Mouse (Mus musculus): ENCODE data around the gene Efs. TPM values are rescaled to one million over a fixed set of nuclear protein-coding genes. Genes with fewer than 3 reads are reported as not detected.
"Not testable (repeated sequence)": the region's sequence is repeated elsewhere in the genome, so short reads cannot be mapped to it uniquely, and the experiment has no call there.

Gene Efs
- total RNA-seq, 2 experiments from 2014 or later: not detected

- no peak for ATAC-seq (replicated peaks; ENCODE audit: low FRiP score, poor library complexity, severe bottlenecking)
Observed at GRCm38 (mm10) chr14:54951587-54951986, 25.7 kb upstream of the Efs start.

GRCm38 (mm10) chr14:54950493-54950892, 24.6 kb upstream of the Efs start:
- no peak for ATAC-seq (replicated peaks; ENCODE audit: low FRiP score, poor library complexity, severe bottlenecking)

- ATAC-seq (replicated peaks; ENCODE audit: low FRiP score, poor library complexity, severe bottlenecking): no peak
Observed at GRCm38 (mm10) chr14:54948781-54949180, 22.9 kb upstream of the Efs start.

GRCm38 (mm10) chr14:54947008-54947407, 21.1 kb upstream of the Efs start:
- ATAC-seq (replicated peaks; ENCODE audit: low FRiP score, poor library complexity, severe bottlenecking): not testable (repeated sequence)

GRCm38 (mm10) chr14:54945975-54946704, 20.2 kb upstream of the Efs start:
- no peak for ATAC-seq (replicated peaks; ENCODE audit: low FRiP score, poor library complexity, severe bottlenecking)

GRCm38 (mm10) chr14:54944939-54945338, 19.0 kb upstream of the Efs start:
- ATAC-seq (replicated peaks; ENCODE audit: low FRiP score, poor library complexity, severe bottlenecking): no peak

GRCm38 (mm10) chr14:54943971-54944370, 18.0 kb upstream of the Efs start:
- no peak for ATAC-seq (replicated peaks; ENCODE audit: low FRiP score, poor library complexity, severe bottlenecking)

- ATAC-seq (replicated peaks; ENCODE audit: low FRiP score, poor library complexity, severe bottlenecking): no peak
Observed at GRCm38 (mm10) chr14:54942479-54942878, 16.6 kb upstream of the Efs start.

- ATAC-seq (replicated peaks; ENCODE audit: low FRiP score, poor library complexity, severe bottlenecking): no peak
Observed at GRCm38 (mm10) chr14:54941024-54941978, 15.4 kb upstream of the Efs start.

- no peak for ATAC-seq (replicated peaks; ENCODE audit: low FRiP score, poor library complexity, severe bottlenecking)
Observed at GRCm38 (mm10) chr14:54940176-54940530, 14.2 kb upstream of the Efs start.

- no peak for ATAC-seq (replicated peaks; ENCODE audit: low FRiP score, poor library complexity, severe bottlenecking)
Observed at GRCm38 (mm10) chr14:54939434-54940175, 13.7 kb upstream of the Efs start.

- ATAC-seq (replicated peaks; ENCODE audit: low FRiP score, poor library complexity, severe bottlenecking): no peak
Observed at GRCm38 (mm10) chr14:54938431-54939219, 12.7 kb upstream of the Efs start.

- ATAC-seq (replicated peaks; ENCODE audit: low FRiP score, poor library complexity, severe bottlenecking): no peak
Observed at GRCm38 (mm10) chr14:54937361-54938182, 11.6 kb upstream of the Efs start.

- no peak for ATAC-seq (replicated peaks; ENCODE audit: low FRiP score, poor library complexity, severe bottlenecking)
Observed at GRCm38 (mm10) chr14:54936831-54937160, 10.9 kb upstream of the Efs start.

- no peak for ATAC-seq (replicated peaks; ENCODE audit: low FRiP score, poor library complexity, severe bottlenecking)
Observed at GRCm38 (mm10) chr14:54935904-54936830, 10.2 kb upstream of the Efs start, which contains the start of gene Cmtm5. Cmtm5 (plus strand) TSS chr14:54936261.

GRCm38 (mm10) chr14:54932645-54933150, 6.8 kb upstream of the Efs start, which contains the start of gene Il25:
Il25 (plus strand) TSS chr14:54932695.
- ATAC-seq (replicated peaks; ENCODE audit: low FRiP score, poor library complexity, severe bottlenecking): no peak

- no peak for ATAC-seq (replicated peaks; ENCODE audit: low FRiP score, poor library complexity, severe bottlenecking)
Observed at GRCm38 (mm10) chr14:54930431-54930830, 4.5 kb upstream of the Efs start.

Data from erythroid progenitor cell, adult 5-6 weeks (primary cell).